Mouse (Mus musculus) bone marrow macrophage, adult 2 months (primary cell): ENCODE data around the gene Gm20532.

Source experiments
- CTCF ChIP-seq: IDR thresholded peaks from 2 replicates; pipeline ENCODE4 v1.5.1; 2012; ENCODE audit warnings: low read depth, mild to moderate bottlenecking, low read length, moderate library complexity
- POLR2A ChIP-seq: IDR thresholded peaks from 2 replicates; pipeline ENCODE4 v1.6.1; 2012; ENCODE audit warnings: mild to moderate bottlenecking, low read depth, low read length, borderline replicate concordance

- TF ChIP-seq CTCF (no peak), POLR2A (no peak)
These were observed 22.3 kb downstream of the Gm20532 start for GRCm38 (mm10) chr2:26608781-26609180.
